Mouse (Mus musculus): ENCODE results near the gene G3bp1. TPM values are rescaled to one million over a fixed set of nuclear protein-coding genes. Genes with fewer than 3 reads are reported as not detected.

Gene G3bp1
- polyA plus RNA-seq, 1 experiment from 2014 or later: 153 TPM

- 76% methylated on average over 7 of the region's 7 CpGs for WGBS
These were observed 2.0 kb downstream of the G3bp1 start for GRCm38 (mm10) chr11:55471467-55471866.

DNA sequence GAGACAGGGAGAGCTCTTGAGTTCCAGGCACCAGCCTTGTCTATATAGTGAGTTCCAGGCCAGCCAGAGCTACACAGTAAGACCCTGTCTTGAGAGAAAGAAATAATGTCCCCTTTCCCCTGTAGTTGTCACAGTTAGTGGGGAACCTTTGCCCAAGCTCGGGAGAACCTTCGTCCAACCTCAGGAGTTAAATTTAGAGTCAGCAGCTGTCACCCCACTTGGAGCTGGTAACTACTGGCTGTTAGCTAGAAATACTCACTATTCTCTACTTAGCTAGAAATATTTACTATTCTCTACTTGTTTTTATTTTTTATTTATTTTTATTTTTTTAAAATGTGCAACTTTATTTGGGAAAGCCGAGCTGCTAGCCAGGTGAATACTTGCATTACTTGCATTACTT lies 3.7 kb downstream of the G3bp1 start:
- no peak overlapping the region for H3K27ac ChIP-seq (ENCODE audit: low read length)
- H3K9ac ChIP-seq (ENCODE audit: low read depth, low read length): 0 out of 2 replicates have a peak overlapping the region, but pooled peaks have one; percentile 6
- no peak for ATAC-seq
- H3K4me3 ChIP-seq (ENCODE audit: low read length): no peak overlapping the region
- H3K9me3 ChIP-seq (ENCODE audit: control insufficient read depth, low read length): no peaks in the 10 kb centered on the region
- no peaks in the 10 kb centered on the region for H3K27me3 ChIP-seq (replicated peaks; ENCODE audit: control insufficient read depth, insufficient read depth, low read length)
- H3K4me2 ChIP-seq (ENCODE audit: low read depth, low read length): no peak overlapping the region
- peaks cover 26% of the 10 kb centered on the region for H3K4me1 ChIP-seq (ENCODE audit: control insufficient read depth, insufficient read depth, low read length)
- 70% methylated on average over 3 of the region's 3 CpGs for WGBS
- no peaks in the 10 kb centered on the region for H3K36me3 ChIP-seq (ENCODE audit: control insufficient read depth, insufficient read depth, low read length)

More at GRCm38 (mm10) chr11:55471467-55471866, 2.0 kb downstream of the G3bp1 start:
- H3K9ac ChIP-seq (ENCODE audit: low read depth, low read length): peak overlapping the region; percentile 98; the same call in 1 of the 2 replicates
- no peaks in the 10 kb centered on the region for H3K27me3 ChIP-seq (replicated peaks; ENCODE audit: control insufficient read depth, insufficient read depth, low read length)
- no peaks in the 10 kb centered on the region for H3K36me3 ChIP-seq (ENCODE audit: control insufficient read depth, insufficient read depth, low read length)
- no peaks in the 10 kb centered on the region for H3K9me3 ChIP-seq (ENCODE audit: control insufficient read depth, low read length)
- peaks cover 27% of the 10 kb centered on the region for H3K4me1 ChIP-seq (ENCODE audit: control insufficient read depth, insufficient read depth, low read length)
- H3K4me3 ChIP-seq (ENCODE audit: low read length): peak overlapping the region; percentile 91
- H3K27ac ChIP-seq (ENCODE audit: low read length): no peak overlapping the region
- peak overlapping the region; percentile 84 for H3K4me2 ChIP-seq (ENCODE audit: low read depth, low read length)
- no peak for ATAC-seq

DNA sequence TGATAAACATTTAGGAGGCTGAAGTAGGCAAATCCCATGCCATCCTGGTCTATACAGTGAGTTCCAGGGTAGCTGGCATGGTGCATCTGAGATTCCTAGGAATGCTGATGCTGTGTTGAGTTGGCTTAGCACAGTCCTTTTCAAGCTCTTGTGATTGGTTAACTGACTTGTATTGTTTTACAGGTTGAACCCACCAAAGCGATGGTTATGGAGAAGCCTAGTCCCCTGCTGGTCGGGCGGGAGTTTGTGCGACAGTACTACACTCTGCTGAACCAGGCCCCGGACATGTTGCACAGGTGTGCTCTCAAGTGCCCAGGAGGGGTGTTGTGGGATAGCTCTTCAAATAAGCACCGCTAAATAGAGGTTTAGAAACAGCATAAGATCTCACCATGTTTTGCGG lies 16.0 kb downstream of the G3bp1 start:
- H3K4me1 ChIP-seq (ENCODE audit: control insufficient read depth, insufficient read depth, low read length): 0 out of 2 replicates have a peak, but pooled peaks cover 2% of the 10 kb centered on the region
- H3K27me3 ChIP-seq (replicated peaks; ENCODE audit: control insufficient read depth, insufficient read depth, low read length): no peaks in the 10 kb centered on the region
- no peaks in the 10 kb centered on the region for H3K9me3 ChIP-seq (ENCODE audit: control insufficient read depth, low read length)
- H3K9ac ChIP-seq (ENCODE audit: low read depth, low read length): no peak overlapping the region
- no peak overlapping the region for H3K4me2 ChIP-seq (ENCODE audit: low read depth, low read length)
- H3K36me3 ChIP-seq (ENCODE audit: control insufficient read depth, insufficient read depth, low read length): peaks cover 40% of the 10 kb centered on the region
- H3K4me3 ChIP-seq (ENCODE audit: low read length): no peak overlapping the region
- 96% methylated on average over 7 of the region's 7 CpGs for WGBS
- H3K27ac ChIP-seq (ENCODE audit: low read length): no peak overlapping the region
- ATAC-seq: no peak

GRCm38 (mm10) chr11:55496158-55496557 lies 26.7 kb downstream of the G3bp1 start:
- Histone ChIP-seq H3K4me2 (ENCODE audit: low read depth, low read length) (no peak overlapping the region), H3K27ac (ENCODE audit: low read length) (no peak overlapping the region), H3K9me3 (ENCODE audit: control insufficient read depth, low read length) (no peaks in the 10 kb centered on the region), H3K9ac (ENCODE audit: low read depth, low read length) (no peak overlapping the region), H3K4me1 (ENCODE audit: control insufficient read depth, insufficient read depth, low read length) (no peaks in the 10 kb centered on the region), H3K36me3 (ENCODE audit: control insufficient read depth, insufficient read depth, low read length) (peaks cover 17% of the 10 kb centered on the region), H3K27me3 (replicated peaks; ENCODE audit: control insufficient read depth, insufficient read depth, low read length) (no peaks in the 10 kb centered on the region), H3K4me3 (ENCODE audit: low read length) (no peak overlapping the region)
- WGBS: 73% methylated on average over 6 of the region's 6 CpGs
- peak; percentile 40; the same call in 1 of the 2 replicates for ATAC-seq

DNA sequence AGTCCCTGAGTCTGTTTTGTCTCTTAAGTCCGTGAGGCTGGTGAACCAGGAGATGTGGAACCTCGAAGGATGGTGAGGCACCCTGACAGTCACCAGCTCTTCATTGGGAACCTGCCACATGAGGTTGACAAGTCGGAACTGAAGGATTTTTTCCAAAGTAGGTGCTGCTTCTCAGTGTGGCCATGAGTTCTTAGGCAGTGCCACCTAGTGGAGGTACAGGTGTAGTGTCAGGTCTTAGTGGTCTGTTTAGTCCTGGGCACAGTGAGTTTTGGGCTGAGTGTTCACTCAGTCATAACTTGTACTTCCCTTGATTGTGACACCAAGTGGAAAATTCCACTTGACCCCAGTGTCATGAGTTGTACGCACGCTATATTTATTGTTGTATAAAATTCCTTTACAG lies 28.4 kb downstream of the G3bp1 start:
- peaks cover 18% of the 10 kb centered on the region for H3K36me3 ChIP-seq (ENCODE audit: control insufficient read depth, insufficient read depth, low read length)
- no peak overlapping the region for H3K9ac ChIP-seq (ENCODE audit: low read depth, low read length)
- no peaks in the 10 kb centered on the region for H3K9me3 ChIP-seq (ENCODE audit: control insufficient read depth, low read length)
- no peaks in the 10 kb centered on the region for H3K27me3 ChIP-seq (replicated peaks; ENCODE audit: control insufficient read depth, insufficient read depth, low read length)
- H3K4me3 ChIP-seq (ENCODE audit: low read length): no peak overlapping the region
- H3K4me2 ChIP-seq (ENCODE audit: low read depth, low read length): no peak overlapping the region
- peak; percentile 47; the same call in 1 of the 2 replicates for ATAC-seq
- no peak overlapping the region for H3K27ac ChIP-seq (ENCODE audit: low read length)
- 49% methylated on average over 5 of the region's 5 CpGs for WGBS
- no peaks in the 10 kb centered on the region for H3K4me1 ChIP-seq (ENCODE audit: control insufficient read depth, insufficient read depth, low read length)

- H3K27me3 ChIP-seq (replicated peaks; ENCODE audit: control insufficient read depth, insufficient read depth, low read length): no peaks in the 10 kb centered on the region
- H3K36me3 ChIP-seq (ENCODE audit: control insufficient read depth, insufficient read depth, low read length): peaks cover 9% of the 10 kb centered on the region
- H3K27ac ChIP-seq (ENCODE audit: low read length): no peak overlapping the region
- H3K4me2 ChIP-seq (ENCODE audit: low read depth, low read length): no peak overlapping the region
- WGBS: 81% methylated on average over 8 of the region's 8 CpGs
- H3K9ac ChIP-seq (ENCODE audit: low read depth, low read length): no peak overlapping the region
- no peaks in the 10 kb centered on the region for H3K4me1 ChIP-seq (ENCODE audit: control insufficient read depth, insufficient read depth, low read length)
- 0 out of 2 replicates have a peak, but pooled peaks have one; percentile 6 for ATAC-seq
- no peak overlapping the region for H3K4me3 ChIP-seq (ENCODE audit: low read length)
- no peaks in the 10 kb centered on the region for H3K9me3 ChIP-seq (ENCODE audit: control insufficient read depth, low read length)
These were observed 32.6 kb downstream of the G3bp1 start for GRCm38 (mm10) chr11:55501955-55502531.

- H3K9me3 ChIP-seq (ENCODE audit: control insufficient read depth, low read length): no peaks in the 10 kb centered on the region
- H3K4me1 ChIP-seq (ENCODE audit: control insufficient read depth, insufficient read depth, low read length): no peaks in the 10 kb centered on the region
- H3K4me3 ChIP-seq (ENCODE audit: low read length): no peak overlapping the region
- 72% methylated on average over 5 of the region's 5 CpGs for WGBS
- peaks cover 9% of the 10 kb centered on the region for H3K36me3 ChIP-seq (ENCODE audit: control insufficient read depth, insufficient read depth, low read length)
- H3K27ac ChIP-seq (ENCODE audit: low read length): no peak overlapping the region
- no peak overlapping the region for H3K9ac ChIP-seq (ENCODE audit: low read depth, low read length)
- ATAC-seq: no peak
- H3K27me3 ChIP-seq (replicated peaks; ENCODE audit: control insufficient read depth, insufficient read depth, low read length): no peaks in the 10 kb centered on the region
- H3K4me2 ChIP-seq (ENCODE audit: low read depth, low read length): no peak overlapping the region
These were observed 33.4 kb downstream of the G3bp1 start for GRCm38 (mm10) chr11:55502886-55503285.

GRCm38 (mm10) chr11:55505485-55505884 lies 36.0 kb downstream of the G3bp1 start:
- H3K4me3 ChIP-seq (ENCODE audit: low read length): no peak overlapping the region
- H3K9ac ChIP-seq (ENCODE audit: low read depth, low read length): no peak overlapping the region
- no peak overlapping the region for H3K4me2 ChIP-seq (ENCODE audit: low read depth, low read length)
- WGBS: 88% methylated on average over 3 of the region's 3 CpGs
- H3K36me3 ChIP-seq (ENCODE audit: control insufficient read depth, insufficient read depth, low read length): peaks cover 8% of the 10 kb centered on the region
- no peak for ATAC-seq
- H3K27me3 ChIP-seq (replicated peaks; ENCODE audit: control insufficient read depth, insufficient read depth, low read length): no peaks in the 10 kb centered on the region
- no peaks in the 10 kb centered on the region for H3K9me3 ChIP-seq (ENCODE audit: control insufficient read depth, low read length)
- H3K27ac ChIP-seq (ENCODE audit: low read length): no peak overlapping the region
- no peaks in the 10 kb centered on the region for H3K4me1 ChIP-seq (ENCODE audit: control insufficient read depth, insufficient read depth, low read length)

DNA sequence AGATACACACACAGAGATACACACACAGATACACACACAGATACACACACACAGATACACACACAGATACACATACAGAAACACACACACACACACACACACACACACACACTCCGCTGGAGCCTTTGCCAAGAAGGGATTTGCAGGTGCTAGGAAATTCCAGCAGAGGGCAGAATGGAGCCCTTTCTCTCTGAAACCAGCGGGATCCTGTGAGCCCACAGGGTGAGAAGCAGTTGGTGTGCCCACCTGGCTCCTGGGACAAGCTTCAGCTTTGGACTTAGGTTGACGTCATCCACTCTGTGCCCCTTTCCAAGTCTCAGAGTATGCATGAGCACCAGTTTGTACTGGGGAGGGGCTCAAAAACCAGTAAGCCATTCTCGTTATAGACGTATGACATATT lies 41.9 kb downstream of the G3bp1 start:
- H3K9ac ChIP-seq (ENCODE audit: low read depth, low read length): no peak overlapping the region
- H3K27ac ChIP-seq (ENCODE audit: low read length): no peak overlapping the region
- H3K27me3 ChIP-seq (replicated peaks; ENCODE audit: control insufficient read depth, insufficient read depth, low read length): no peaks in the 10 kb centered on the region
- no peaks in the 10 kb centered on the region for H3K9me3 ChIP-seq (ENCODE audit: control insufficient read depth, low read length)
- H3K4me2 ChIP-seq (ENCODE audit: low read depth, low read length): no peak overlapping the region
- H3K4me1 ChIP-seq (ENCODE audit: control insufficient read depth, insufficient read depth, low read length): no peaks in the 10 kb centered on the region
- ATAC-seq: no peak
- 54% methylated on average over 5 of the region's 5 CpGs for WGBS
- no peak overlapping the region for H3K4me3 ChIP-seq (ENCODE audit: low read length)
- no peaks in the 10 kb centered on the region for H3K36me3 ChIP-seq (ENCODE audit: control insufficient read depth, insufficient read depth, low read length)

DNA sequence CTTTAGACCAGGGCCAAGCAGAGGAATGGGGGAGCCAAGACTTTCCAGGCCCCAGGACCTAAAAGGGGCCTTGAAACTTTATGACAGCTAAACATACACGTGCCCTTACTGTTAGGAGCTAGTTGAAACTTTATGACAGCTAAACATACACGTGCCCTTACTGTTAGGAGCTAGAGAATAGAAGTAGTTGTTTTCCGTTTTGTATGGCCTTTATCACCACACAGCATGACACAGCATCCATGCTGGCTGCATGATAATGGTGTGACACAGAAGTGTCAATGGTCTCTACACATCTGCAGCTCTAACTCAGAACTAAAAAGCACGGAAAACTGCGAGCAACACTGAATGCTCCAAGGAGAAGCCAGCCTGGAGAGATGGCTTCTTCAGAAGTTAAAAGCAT lies 48.2 kb downstream of the G3bp1 start:
- Histone ChIP-seq H3K4me3 (ENCODE audit: low read length) (no peak overlapping the region), H3K27ac (ENCODE audit: low read length) (no peak overlapping the region), H3K36me3 (ENCODE audit: control insufficient read depth, insufficient read depth, low read length) (no peaks in the 10 kb centered on the region), H3K27me3 (replicated peaks; ENCODE audit: control insufficient read depth, insufficient read depth, low read length) (no peaks in the 10 kb centered on the region), H3K4me2 (ENCODE audit: low read depth, low read length) (no peak overlapping the region), H3K9ac (ENCODE audit: low read depth, low read length) (no peak overlapping the region), H3K9me3 (ENCODE audit: control insufficient read depth, low read length) (no peaks in the 10 kb centered on the region), H3K4me1 (ENCODE audit: control insufficient read depth, insufficient read depth, low read length) (no peaks in the 10 kb centered on the region)
- 64% methylated on average over 5 of the region's 5 CpGs for WGBS
- ATAC-seq: no peak

All from intestine, embryonic 16.5 days (tissue).